Mouse (Mus musculus) cerebellum, adult 2 months (tissue): ENCODE data around the gene Olfr1392.

Experiments
- CTCF ChIP-seq: fragments of 200-500 bp; IDR thresholded peaks from 2 replicates; pipeline ENCODE4 v1.5.1; 2011; ENCODE audit warnings: low read depth, mild to moderate bottlenecking, control low read depth, low read length, moderate library complexity, borderline replicate concordance; ENCODE audit not compliant: insufficient read depth
- POLR2A ChIP-seq: fragments of 200-500 bp; IDR thresholded peaks from 2 replicates; pipeline ENCODE4 v1.6.1; 2011; ENCODE audit warnings: low read length, control low read depth, borderline replicate concordance; ENCODE audit not compliant: insufficient read depth

DNA sequence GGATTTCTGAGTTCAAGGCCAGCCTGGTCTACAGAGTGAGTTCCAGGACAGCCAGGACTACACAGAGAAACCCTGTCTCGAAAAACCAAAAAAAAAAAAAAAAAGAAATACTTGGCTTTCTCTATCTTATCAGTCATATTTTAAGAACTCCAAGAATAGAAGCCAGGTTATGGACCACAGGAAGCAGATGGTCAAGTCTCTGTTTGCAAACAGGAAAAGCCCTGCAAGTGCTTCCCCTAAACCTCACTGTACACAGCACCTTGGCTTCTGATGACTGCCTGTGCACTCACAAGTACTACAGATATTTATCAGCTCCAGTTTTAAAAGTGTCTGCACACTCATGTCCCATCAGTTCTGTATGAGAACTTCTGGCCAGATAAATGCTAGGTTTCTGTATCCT lies 43.6 kb upstream of the Olfr1392 start:
- TF ChIP-seq CTCF: no peak
- TF ChIP-seq POLR2A: no peak
